Mouse (Mus musculus) liver, adult 2 months (tissue): ENCODE data around the gene Sar1b. TPM values are rescaled to one million over a fixed set of nuclear protein-coding genes. Genes with fewer than 3 reads are reported as not detected.

Experiments used
- DNase-seq: peaks from one replicate; pipeline ENCODE4 v3.0.0-alpha.2; 2011; ENCODE audit warnings: low read depth, low spot score; ENCODE audit errors: extremely low read depth
- H3K27ac ChIP-seq: fragments of 200-500 bp; replicated peaks from 2 replicates; pipeline ENCODE4 v1.5.1; 2012; ENCODE audit warnings: low read depth, mild to moderate bottlenecking, control low read depth, inconsistent platforms, low read length; ENCODE audit not compliant: insufficient read depth
- H3K27me3 ChIP-seq: fragments of 200-500 bp; 2 replicates; pipeline ENCODE4 v1.6.1; 2012; ENCODE audit warnings: mild to moderate bottlenecking, moderate library complexity, low read length, inconsistent platforms; ENCODE audit not compliant: control insufficient read depth, insufficient read depth
- H3K36me3 ChIP-seq: fragments of 200-500 bp; 2 replicates; pipeline ENCODE4 v1.6.1; 2012; ENCODE audit warnings: low read length, inconsistent platforms; ENCODE audit not compliant: control insufficient read depth, insufficient read depth
- H3K4me1 ChIP-seq: fragments of 200-500 bp; 2 replicates; pipeline ENCODE4 v1.6.1; 2011; ENCODE audit warnings: low read length; ENCODE audit not compliant: control insufficient read depth, insufficient read depth
- H3K4me3 ChIP-seq: fragments of 200-500 bp; 2 replicates; pipeline ENCODE4 v1.5.1; 2011; ENCODE audit warnings: low read depth, mild to moderate bottlenecking, control low read depth, low read length, moderate library complexity; ENCODE audit not compliant: insufficient read depth
- H3K79me2 ChIP-seq: fragments of 200-500 bp; 2 replicates; pipeline ENCODE4 v1.6.1; 2012; ENCODE audit warnings: inconsistent platforms, mild to moderate bottlenecking, low read length, moderate library complexity; ENCODE audit not compliant: control insufficient read depth, insufficient read depth
- H3K9ac ChIP-seq: fragments of 200-500 bp; 2 replicates; pipeline ENCODE4 v1.6.1; 2012; ENCODE audit warnings: low read depth, mild to moderate bottlenecking, control low read depth, inconsistent platforms, low read length
- CTCF ChIP-seq: fragments of 200-500 bp; IDR thresholded peaks from 2 replicates; pipeline ENCODE4 v1.5.1; 2011; ENCODE audit warnings: low read depth, low read length, control low read depth
- POLR2A ChIP-seq: fragments of 200-500 bp; IDR thresholded peaks from 2 replicates; pipeline ENCODE4 v1.6.1; 2011; ENCODE audit warnings: low read length, control low read depth; ENCODE audit not compliant: insufficient read depth; ENCODE audit errors: extremely low read depth
- WGBS: fragments of 180-500 bp; shearing (Covaris S2); methylation state at CpG from one replicate; pipeline ENCODE4 v1.1.7; 2018; 5-methylcytosine and 5-hydroxymethylcytosine counted together
- polyA plus RNA-seq: library from polyadenylated mRNA; depleted of rRNA; stranded (reverse); fragments of >200 nt; gene quantifications from 2 replicates; pipeline ENCODE4 v1.2.3, GENCODE M21; 2012
- total RNA-seq: library from RNA; depleted of rRNA; stranded (reverse); fragments of >200 nt; gene quantifications from 2 replicates; pipeline ENCODE4 v1.2.3, GENCODE M21; 2014

The Sar1b gene
- total and polyA plus RNA-seq, 2 experiments, result 61.0 to 370 TPM

DNA sequence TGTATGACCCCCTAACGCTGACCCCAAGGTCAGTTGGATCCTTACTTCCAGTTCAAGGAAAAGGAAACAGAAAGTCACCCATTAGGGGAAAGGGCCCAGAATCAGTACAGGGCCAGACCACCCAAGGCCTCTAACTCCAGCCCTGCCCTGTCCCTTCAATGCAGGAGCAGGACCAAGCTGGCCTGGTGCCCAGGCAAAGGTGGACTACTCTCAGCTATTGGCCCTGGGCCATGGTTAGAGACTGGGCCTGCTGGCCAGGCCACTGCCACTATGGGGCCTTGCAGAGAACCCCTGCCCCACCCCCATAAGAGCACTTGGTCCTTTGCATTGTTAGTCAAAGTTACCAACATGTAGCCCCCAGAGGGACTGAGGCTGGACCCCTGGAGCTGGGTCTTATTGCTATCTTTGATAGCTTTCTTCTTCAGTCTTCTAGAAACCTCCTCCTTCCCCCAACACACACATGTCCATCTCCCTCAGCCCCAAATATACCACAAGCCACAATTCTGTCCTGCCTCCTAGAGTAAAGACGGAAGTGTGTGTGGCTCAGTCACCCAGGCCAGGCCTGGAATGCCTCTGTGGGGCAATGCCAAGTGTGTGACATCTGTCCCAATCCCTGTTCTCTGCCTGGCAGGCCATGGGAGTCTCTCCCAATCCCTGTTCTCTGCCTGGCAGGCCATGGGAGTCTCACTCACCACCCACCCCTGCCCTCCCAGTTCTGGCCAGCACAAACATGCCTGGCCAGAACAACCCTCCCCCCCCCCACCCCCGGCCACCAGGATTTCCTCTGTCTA is 60.7 kb downstream of the Sar1b start:
- peak; percentile 86 for DNase-seq
- Histone ChIP-seq H3K79me2 (no peaks in the 10 kb centered on the region), H3K4me3 (no peak overlapping the region), H3K4me1 (peaks cover 15% of the 10 kb centered on the region), H3K27ac (peak overlapping the region; percentile 15), H3K27me3 (no peaks in the 10 kb centered on the region), H3K9ac (no peak overlapping the region), H3K36me3 (peaks cover 9% of the 10 kb centered on the region; the same call in 1 of the 2 replicates)
- no peak for TF ChIP-seq POLR2A
- no peak for TF ChIP-seq CTCF
- WGBS, result 19% methylated on average over 3 of the region's 3 CpGs

DNA sequence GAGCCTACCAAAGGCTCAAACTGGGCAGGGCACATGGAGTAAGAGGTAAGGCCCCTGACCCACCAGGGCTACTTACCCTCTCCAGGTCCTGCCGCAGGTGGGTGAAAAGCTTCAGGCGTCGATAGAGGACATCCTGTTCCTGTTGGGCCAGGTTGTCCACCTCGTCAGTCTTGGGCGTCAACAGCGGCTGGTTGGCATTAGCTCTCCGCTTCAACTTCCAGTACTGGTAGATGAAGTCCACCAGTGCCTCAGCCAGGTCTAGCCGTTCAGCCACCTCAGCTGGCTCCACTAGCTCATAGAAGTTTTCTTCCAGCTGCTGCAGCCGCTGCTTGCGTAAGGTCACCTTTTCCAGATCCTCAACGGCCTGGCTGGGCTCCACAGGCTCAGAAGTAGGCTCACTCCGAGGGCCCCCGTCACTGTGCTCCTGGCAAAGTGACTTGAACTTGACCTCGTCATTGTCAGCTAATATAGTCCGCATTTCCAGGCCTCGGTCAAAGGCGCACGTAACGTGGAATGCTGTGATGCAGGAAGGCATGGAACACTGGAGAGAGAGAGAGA is 61.5 kb downstream of the Sar1b start:
- DNase-seq, result peak; percentile 71
- Histone ChIP-seq H3K27ac (peak overlapping the region; percentile 28; the same call in 1 of the 2 replicates), H3K9ac (0 out of 2 replicates have a peak overlapping the region, but pooled peaks have one; percentile 5), H3K4me3 (no peak overlapping the region), H3K79me2 (no peaks in the 10 kb centered on the region), H3K4me1 (peaks cover 15% of the 10 kb centered on the region), H3K36me3 (peaks cover 14% of the 10 kb centered on the region; the same call in 1 of the 2 replicates), H3K27me3 (no peaks in the 10 kb centered on the region)
- no peak for TF ChIP-seq CTCF
- no peak for TF ChIP-seq POLR2A
- WGBS, result 46% methylated on average over 19 of the region's 19 CpGs

DNA sequence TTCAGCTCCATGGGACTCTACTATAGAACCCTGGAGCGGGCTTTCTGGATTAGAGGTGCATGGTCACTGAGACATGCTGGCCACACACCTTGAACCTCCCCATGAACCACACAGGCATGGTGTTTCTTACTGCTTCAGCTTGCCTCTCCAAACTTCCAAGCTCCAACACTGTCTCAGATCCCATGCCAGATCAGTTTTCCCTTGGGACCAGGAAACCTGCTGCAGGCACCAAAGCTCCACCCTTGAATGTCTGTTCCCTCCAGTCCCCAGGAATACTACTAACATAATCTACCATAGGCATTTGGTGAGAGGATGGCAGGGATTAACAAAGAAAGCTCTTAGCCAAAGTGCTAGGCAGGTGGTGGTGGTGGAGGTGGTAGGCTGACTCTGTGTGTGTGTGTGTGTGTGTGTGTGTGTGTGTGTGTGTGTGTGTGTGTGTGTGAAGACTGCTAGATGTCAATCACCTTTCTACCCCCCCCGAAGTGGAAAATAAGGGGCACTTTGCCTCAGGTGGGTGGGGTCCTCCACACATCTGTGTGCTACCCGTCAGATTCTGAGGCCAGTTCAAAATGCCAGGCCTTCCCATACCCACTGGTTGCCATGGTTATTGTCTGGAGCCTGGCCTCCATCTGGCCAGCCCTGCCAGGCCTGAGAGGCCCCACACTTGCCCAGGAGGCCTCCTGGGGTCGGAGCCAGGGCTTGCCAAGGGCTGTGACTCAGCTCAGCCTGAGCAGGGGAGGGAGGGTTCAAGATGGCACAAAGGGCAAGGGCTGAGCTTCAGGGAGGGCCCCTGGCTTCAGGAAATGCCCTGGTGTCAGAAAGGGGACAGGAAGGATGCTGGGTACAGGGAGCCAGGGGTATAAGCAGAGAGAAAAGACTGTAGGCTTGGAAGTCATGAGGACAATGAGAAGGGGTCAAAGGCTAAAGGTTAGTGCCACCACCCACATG is 68.7 kb downstream of the Sar1b start:
- Histone ChIP-seq H3K27ac (no peak overlapping the region), H3K27me3 (no peaks in the 10 kb centered on the region), H3K4me3 (no peak overlapping the region), H3K36me3 (peaks cover 16% of the 10 kb centered on the region; the same call in 1 of the 2 replicates), H3K9ac (no peak overlapping the region), H3K4me1 (peaks cover 11% of the 10 kb centered on the region), H3K79me2 (no peaks in the 10 kb centered on the region)
- DNase-seq, result no peak
- 58% methylated on average over 4 of the region's 4 CpGs for WGBS
- TF ChIP-seq CTCF (no peak), POLR2A (no peak)

DNA sequence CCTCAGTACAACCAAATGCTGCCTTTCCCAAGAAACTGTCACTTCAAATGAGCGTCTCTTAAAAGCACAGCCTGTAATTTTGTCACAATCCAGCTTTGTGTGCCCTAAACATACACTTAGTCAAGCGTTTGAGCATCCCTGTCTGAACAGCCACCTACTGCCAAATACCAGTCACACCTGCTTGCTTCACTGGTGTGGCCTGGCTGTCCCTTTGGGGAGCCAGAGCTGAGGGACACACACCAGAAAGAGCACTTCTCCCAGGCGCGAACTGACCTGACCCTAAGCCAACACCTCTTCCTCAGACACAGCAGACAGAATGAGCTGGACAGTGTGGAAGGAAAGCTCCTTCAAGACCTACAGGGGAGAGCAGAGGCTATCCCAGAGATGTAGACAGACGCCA is 69.5 kb downstream of the Sar1b start:
- H3K27ac ChIP-seq, result no peak overlapping the region
- no peak overlapping the region for H3K9ac ChIP-seq
- peaks cover 11% of the 10 kb centered on the region for H3K4me1 ChIP-seq
- TF ChIP-seq POLR2A (no peak), CTCF (no peak)
- H3K36me3 ChIP-seq, result peaks cover 16% of the 10 kb centered on the region; the same call in 1 of the 2 replicates
- no peak overlapping the region for H3K4me3 ChIP-seq
- no peaks in the 10 kb centered on the region for H3K27me3 ChIP-seq
- no peak for DNase-seq
- H3K79me2 ChIP-seq, result no peaks in the 10 kb centered on the region
- WGBS, result 75% methylated on average over 5 of the region's 5 CpGs

DNA sequence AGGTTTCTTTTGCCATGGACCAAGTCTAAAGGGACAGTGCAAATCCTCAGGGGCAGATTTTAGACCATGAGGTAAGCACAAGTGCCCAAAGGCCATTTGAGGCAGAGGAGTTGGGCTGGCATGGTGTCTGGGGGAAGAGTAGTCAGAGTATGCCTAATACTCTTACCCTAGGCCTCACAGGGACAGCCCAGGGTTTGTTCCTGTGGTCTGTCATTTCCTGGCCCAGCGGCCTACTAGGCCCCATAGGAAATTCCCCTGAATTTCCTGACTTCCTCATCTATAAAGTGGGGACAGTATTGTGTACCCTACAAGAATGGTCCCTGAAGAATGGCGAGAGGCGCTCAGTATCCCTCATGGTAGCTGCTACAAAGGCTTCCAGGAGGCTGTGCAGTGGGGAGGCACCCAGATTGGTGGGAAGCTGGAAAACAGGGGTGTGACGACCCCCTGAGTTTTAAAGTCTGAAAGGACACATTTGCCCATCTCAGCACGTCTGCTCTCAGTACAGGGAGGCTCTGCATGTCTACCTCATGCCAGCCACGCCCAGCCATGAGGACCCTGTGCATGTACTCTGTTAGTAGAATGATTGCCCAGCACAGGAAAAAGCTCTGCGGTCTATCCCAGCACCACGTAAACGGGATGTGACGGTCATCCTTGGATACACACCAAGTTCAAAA is 70.0 kb downstream of the Sar1b start:
- H3K4me3 ChIP-seq, result no peak overlapping the region
- DNase-seq, result no peak
- H3K36me3 ChIP-seq, result peaks cover 15% of the 10 kb centered on the region; the same call in 1 of the 2 replicates
- H3K4me1 ChIP-seq, result peaks cover 11% of the 10 kb centered on the region
- H3K27me3 ChIP-seq, result no peaks in the 10 kb centered on the region
- H3K79me2 ChIP-seq, result no peaks in the 10 kb centered on the region
- H3K9ac ChIP-seq, result no peak overlapping the region
- TF ChIP-seq POLR2A (no peak), CTCF (no peak)
- H3K27ac ChIP-seq, result no peak overlapping the region
- WGBS, result 91% methylated on average over 10 of the region's 10 CpGs
